Mouse (Mus musculus) erythroblast, embryonic 14.5 days (primary cell): ENCODE data around the gene Pycr2.

ENCODE experiments used
- GATA1 ChIP-seq: IDR thresholded peaks from 2 replicates; pipeline ENCODE4 v1.6.1; 2012; ENCODE audit warnings: low read length, inconsistent platforms, mixed read lengths
- TAL1 ChIP-seq: IDR thresholded peaks from 3 replicates; pipeline ENCODE4 v1.6.1; 2012; ENCODE audit warnings: low read length, inconsistent platforms, mixed read lengths

- TF ChIP-seq TAL1 (no peak), GATA1 (no peak)
Observed at GRCm38 (mm10) chr1:180904039-180904814, at the start of gene Pycr2.
